Mouse (Mus musculus) mouse embryonic stem cell (cell line): ENCODE measurements around the gene Gys1.

Experiments
- in situ Hi-C, 2 experiments: fragments of 300-500 bp; cut with MboI; formaldehyde crosslinking; loops; 1 replicate in 1 of 2; 3 replicates in 1 of 2; pipeline ENCODE4 v1.14.3; 2019 to 2020; ENCODE audit warnings: low sequenced_read_pairs in 2 of 2, low pct_unique_long_range_greater_than_20kb in 1 of 2, mixed read lengths in 1 of 2; ENCODE audit not compliant: unreplicated experiment in 1 of 2

The Gys1 gene

GRCm38 (mm10) chr7:45491264-45491663 is 56.6 kb downstream of the Gys1 start:
- in situ Hi-C loops = no loop called here

GRCm38 (mm10) chr7:45492225-45492844 is 57.7 kb downstream of the Gys1 start:
- in situ Hi-C loops = no loop called here

- in situ Hi-C loops = no loop called here
Measured at GRCm38 (mm10) chr7:45492951-45493350, 58.3 kb downstream of the Gys1 start.

- in situ Hi-C loops = no loop called here
Measured at GRCm38 (mm10) chr7:45494548-45494947, 59.9 kb downstream of the Gys1 start.

- in situ Hi-C loops = no loop called here
Measured at GRCm38 (mm10) chr7:45498427-45498826, 63.8 kb downstream of the Gys1 start.
